Mouse (Mus musculus) T-helper 17 cell (primary cell): ENCODE results near the gene Thra.

Experiments used
- in situ Hi-C, 2 experiments: fragments of 300-600 bp; cut with MboI, MseI; formaldehyde crosslinking; loops; 1 replicate in 1 of 2; 2 replicates in 1 of 2; pipeline ENCODE4 v1.15.1; 2025; ENCODE audit warnings: high pct_unique_total_duplicates in 2 of 2

Thra gene

GRCm38 (mm10) chr11:98715946-98716345, 24.5 kb upstream of the Thra start:
- in situ Hi-C loops: no loop called here

GRCm38 (mm10) chr11:98717904-98718303, 22.5 kb upstream of the Thra start:
- in situ Hi-C loops: no loop called here

- in situ Hi-C loops: no loop called here
Measured at GRCm38 (mm10) chr11:98720756-98721155, 19.7 kb upstream of the Thra start.

- in situ Hi-C loops: no loop called here
Measured at GRCm38 (mm10) chr11:98721458-98722226, 18.8 kb upstream of the Thra start.

- in situ Hi-C loops: no loop called here
Measured at GRCm38 (mm10) chr11:98723098-98723497, 17.3 kb upstream of the Thra start.

GRCm38 (mm10) chr11:98725926-98726506, 14.4 kb upstream of the Thra start:
- in situ Hi-C loops: loop anchor here in 1 of 2 experiments (25.0 kb wide), 1 partner anchor 864 kb away; no protein-coding TSS in a partner anchor

- in situ Hi-C loops: loop anchor here in 1 of 2 experiments (25.0 kb wide), 1 partner anchor 867 kb away; no protein-coding TSS in a partner anchor
Measured at GRCm38 (mm10) chr11:98729119-98729588, 11.3 kb upstream of the Thra start, which contains the start of gene Med24. Med24 (minus strand) TSS chr11:98729435.

GRCm38 (mm10) chr11:98730727-98731126, 9.7 kb upstream of the Thra start:
- in situ Hi-C loops: loop anchor here (10.0 to 25.0 kb wide), 2 partner anchors 54 to 868 kb away; no protein-coding TSS in a partner anchor

- in situ Hi-C loops: loop anchor here (10.0 to 25.0 kb wide), 2 partner anchors 54 to 869 kb away; no protein-coding TSS in a partner anchor
Measured at GRCm38 (mm10) chr11:98731134-98731533, 9.3 kb upstream of the Thra start.

- in situ Hi-C loops: loop anchor here (10.0 to 25.0 kb wide), 2 partner anchors 51 to 872 kb away; no protein-coding TSS in a partner anchor
Measured at GRCm38 (mm10) chr11:98734020-98734419, 6.4 kb upstream of the Thra start.

- in situ Hi-C loops: loop anchor here (10.0 to 25.0 kb wide), 2 partner anchors 50 to 873 kb away; no protein-coding TSS in a partner anchor
Measured at GRCm38 (mm10) chr11:98735111-98735510, 5.3 kb upstream of the Thra start.

GRCm38 (mm10) chr11:98736176-98736575, 4.3 kb upstream of the Thra start:
- in situ Hi-C loops: loop anchor here (10.0 to 25.0 kb wide), 2 partner anchors 49 to 874 kb away; no protein-coding TSS in a partner anchor

GRCm38 (mm10) chr11:98737220-98737619, 3.2 kb upstream of the Thra start:
- in situ Hi-C loops: loop anchor here (10.0 to 25.0 kb wide), 2 partner anchors 48 to 875 kb away; no protein-coding TSS in a partner anchor

- in situ Hi-C loops: loop anchor here (10.0 to 25.0 kb wide), 2 partner anchors 46 to 876 kb away; no protein-coding TSS in a partner anchor
Measured at GRCm38 (mm10) chr11:98738428-98738911, 2.0 kb upstream of the Thra start.

GRCm38 (mm10) chr11:98738925-98739324, 1.5 kb upstream of the Thra start:
- in situ Hi-C loops: loop anchor here (10.0 to 25.0 kb wide), 2 partner anchors 46 to 877 kb away; no protein-coding TSS in a partner anchor

GRCm38 (mm10) chr11:98740026-98740392, 429 bp upstream of the Thra start:
- in situ Hi-C loops: loop anchor here in 1 of 2 experiments (5.0 to 25.0 kb wide), 2 partner anchors 47 to 878 kb away; no protein-coding TSS in a partner anchor

- in situ Hi-C loops: loop anchor here in 1 of 2 experiments (5.0 to 25.0 kb wide), 2 partner anchors 46 to 879 kb away; no protein-coding TSS in a partner anchor
Measured at GRCm38 (mm10) chr11:98741051-98741620, 698 bp downstream of the Thra start.

- in situ Hi-C loops: loop anchor here in 1 of 2 experiments (5.0 to 25.0 kb wide), 2 partner anchors 45 to 880 kb away; no protein-coding TSS in a partner anchor
Measured at GRCm38 (mm10) chr11:98741622-98742396, 1.4 kb downstream of the Thra start.

GRCm38 (mm10) chr11:98742397-98743291, 2.2 kb downstream of the Thra start:
- in situ Hi-C loops: loop anchor here in 1 of 2 experiments (5.0 to 25.0 kb wide), 2 partner anchors 45 to 880 kb away; no protein-coding TSS in a partner anchor
